Mouse (Mus musculus) CH12.LX (cell line): ENCODE measurements at regions not wholly inside any gene's neighbourhood (a gene's known extent, or its start where the extent isn't known, plus 50 kb on each side); places are given as distances from the start of the nearest gene placed in this dataset.

Source experiments
- DNase-seq: peaks from one replicate; pipeline ENCODE4 v3.0.0-alpha.2; 2013; ENCODE audit errors: extremely low read depth
- H3K27ac ChIP-seq: 2 replicates; pipeline ENCODE4 v1.5.1; 2012; ENCODE audit warnings: low read depth, mild to moderate bottlenecking, control low read depth, moderate library complexity; ENCODE audit not compliant: insufficient read depth
- H3K27me3 ChIP-seq: replicated peaks from 2 replicates; pipeline ENCODE3; 2012; ENCODE audit warnings: inconsistent platforms
- H3K36me3 ChIP-seq, 2 experiments: replicated peaks in 1 of 2; 2 replicates each; pipeline versions ENCODE3 to v1.6.1; 2012; ENCODE audit warnings: inconsistent platforms in 1 of 2, low read length in 1 of 2, mild to moderate bottlenecking in 1 of 2, mixed read lengths in 1 of 2, moderate library complexity in 1 of 2; ENCODE audit not compliant: control insufficient read depth in 1 of 2, insufficient read depth in 1 of 2
- H3K4me1 ChIP-seq, 2 experiments: 2 replicates each; pipeline ENCODE4 v1.6.1; 2012; ENCODE audit warnings: inconsistent platforms in 1 of 2, moderate library complexity in 1 of 2; ENCODE audit not compliant: insufficient read depth in 2 of 2, control insufficient read depth in 1 of 2
- H3K4me2 ChIP-seq: 2 replicates; pipeline ENCODE4 v1.6.1; 2012; ENCODE audit warnings: low read depth, mild to moderate bottlenecking, control low read depth; ENCODE audit not compliant: poor library complexity, insufficient read depth, severe bottlenecking
- H3K4me3 ChIP-seq, 3 experiments: fragments of 150-350 bp in 1 of 3; sonication (generic) in 1 of 3; replicated peaks in 1 of 3; 2 replicates each; pipeline versions ENCODE3 to v1.5.1; 2011 to 2012; ENCODE audit warnings: low read depth in 2 of 3, low read length in 2 of 3, mild to moderate bottlenecking in 2 of 3, moderate library complexity in 2 of 3, control low read depth in 1 of 3, improper control_type of control experiment in 1 of 3, inconsistent platforms in 1 of 3, mixed read lengths in 1 of 3; ENCODE audit not compliant: poor library complexity in 1 of 3
- H3K79me2 ChIP-seq: replicated peaks from 2 replicates; pipeline ENCODE4 v1.6.1; 2012; ENCODE audit warnings: mild to moderate bottlenecking, moderate library complexity; ENCODE audit not compliant: control insufficient read depth, poor library complexity, insufficient read depth, severe bottlenecking; ENCODE audit errors: extremely low read depth
- H3K9ac ChIP-seq: 2 replicates; pipeline ENCODE4 v1.6.1; 2012; ENCODE audit warnings: low read depth, mild to moderate bottlenecking, control low read depth, moderate library complexity; ENCODE audit not compliant: insufficient read depth
- H3K9me3 ChIP-seq: replicated peaks from 2 replicates; pipeline ENCODE3; 2012; ENCODE audit warnings: low read length, inconsistent platforms, mixed read lengths
- BHLHE40 ChIP-seq: IDR thresholded peaks from 2 replicates; pipeline ENCODE4 v1.6.1; 2011; ENCODE audit warnings: mild to moderate bottlenecking, low read depth, low read length, improper control_type of control experiment
- CHD1 ChIP-seq: IDR thresholded peaks from 2 replicates; pipeline ENCODE4 v1.6.1; 2012; ENCODE audit warnings: low read depth, low read length, improper control_type of control experiment, inconsistent platforms
- CTCF ChIP-seq, 2 experiments: IDR thresholded peaks in 1 of 2; conservative IDR thresholded peaks in 1 of 2; 2 replicates each; pipeline ENCODE4 v1.5.1; 2011 to 2012; ENCODE audit warnings: low read depth in 2 of 2, low read length in 2 of 2, improper control_type of control experiment in 1 of 2, inconsistent platforms in 1 of 2, mild to moderate bottlenecking in 1 of 2, moderate library complexity in 1 of 2
- ELF1 ChIP-seq: IDR thresholded peaks from 2 replicates; pipeline ENCODE4 v1.6.1; 2014; ENCODE audit warnings: low read depth, mild to moderate bottlenecking, inconsistent platforms, low read length, improper control_type of control experiment
- EP300 ChIP-seq: IDR thresholded peaks from 2 replicates; pipeline ENCODE4 v1.6.1; 2011; ENCODE audit warnings: low read length, improper control_type of control experiment
- ETS1 ChIP-seq: conservative IDR thresholded peaks from 2 replicates; pipeline ENCODE4 v1.6.1; 2012; ENCODE audit warnings: low read depth, mild to moderate bottlenecking, inconsistent platforms, low read length, improper control_type of control experiment, moderate library complexity
- IRF4 ChIP-seq: IDR thresholded peaks from 2 replicates; pipeline ENCODE4 v1.6.1; 2014; ENCODE audit warnings: low read depth, mild to moderate bottlenecking, inconsistent platforms, low read length, improper control_type of control experiment
- JUN ChIP-seq: IDR thresholded peaks from 2 replicates; pipeline ENCODE4 v1.6.1; 2011; ENCODE audit warnings: low read depth, mild to moderate bottlenecking, low read length, improper control_type of control experiment, moderate library complexity; ENCODE audit not compliant: insufficient read depth
- KAT2A ChIP-seq: IDR thresholded peaks from 2 replicates; pipeline ENCODE4 v1.6.1; 2012; ENCODE audit warnings: low read length, improper control_type of control experiment, inconsistent platforms; ENCODE audit not compliant: insufficient replicate concordance
- MAFK ChIP-seq: IDR thresholded peaks from 2 replicates; pipeline ENCODE4 v1.6.1; 2011; ENCODE audit warnings: low read length, improper control_type of control experiment; ENCODE audit not compliant: insufficient replicate concordance
- MAX ChIP-seq: IDR thresholded peaks from 2 replicates; pipeline ENCODE4 v1.6.1; 2011; ENCODE audit warnings: low read length, improper control_type of control experiment
- MAZ ChIP-seq: IDR thresholded peaks from 2 replicates; pipeline ENCODE4 v1.6.1; 2012; ENCODE audit warnings: low read depth, mild to moderate bottlenecking, inconsistent platforms, low read length, improper control_type of control experiment, moderate library complexity
- MYC ChIP-seq: IDR thresholded peaks from 2 replicates; pipeline ENCODE4 v1.6.1; 2011; ENCODE audit warnings: low read depth, mild to moderate bottlenecking, improper control_type of control experiment, low read length
- NELFE ChIP-seq: IDR thresholded peaks from 2 replicates; pipeline ENCODE4 v1.6.1; 2011; ENCODE audit warnings: low read depth, low read length, improper control_type of control experiment
- NRF1 ChIP-seq: IDR thresholded peaks from 2 replicates; pipeline ENCODE4 v1.6.1; 2014; ENCODE audit warnings: low read depth, mild to moderate bottlenecking, inconsistent platforms, low read length, improper control_type of control experiment, moderate library complexity
- POLR2AphosphoS2 ChIP-seq: IDR thresholded peaks from 2 replicates; pipeline ENCODE4 v1.6.1; 2011; ENCODE audit warnings: low read depth, low read length, improper control_type of control experiment
- RAD21 ChIP-seq: IDR thresholded peaks from 2 replicates; pipeline ENCODE4 v1.6.1; 2011; ENCODE audit warnings: low read depth, mild to moderate bottlenecking, low read length, improper control_type of control experiment, moderate library complexity
- RCOR1 ChIP-seq: conservative IDR thresholded peaks from 2 replicates; pipeline ENCODE4 v1.6.1; 2012; ENCODE audit warnings: low read depth, mild to moderate bottlenecking, inconsistent platforms, low read length, improper control_type of control experiment
- USF2 ChIP-seq: conservative IDR thresholded peaks from 2 replicates; pipeline ENCODE4 v1.6.1; 2011; ENCODE audit warnings: low read depth, low read length, improper control_type of control experiment
- ZMIZ1 ChIP-seq: IDR thresholded peaks from 2 replicates; pipeline ENCODE4 v1.6.1; 2012; ENCODE audit warnings: low read depth, mild to moderate bottlenecking, inconsistent platforms, low read length, improper control_type of control experiment
- ZNF384 ChIP-seq: IDR thresholded peaks from 2 replicates; pipeline ENCODE4 v1.6.1; 2012; ENCODE audit warnings: low read depth, low read length, improper control_type of control experiment, inconsistent platforms
- dilution Hi-C: fragments of 300-500 bp; cut with MboI; formaldehyde crosslinking; loops from 2 replicates; pipeline ENCODE4 v1.14.3; 2020; ENCODE audit warnings: low sequenced_read_pairs; ENCODE audit not compliant: extremely low pct_unique_long_range_greater_than_20kb, extremely low pct_ligation_motif_present
- in situ Hi-C: fragments of 300-500 bp; cut with MboI; formaldehyde crosslinking; loops from 3 replicates; pipeline ENCODE4 v1.14.3; 2019; ENCODE audit warnings: low sequenced_read_pairs, low pct_ligation_motif_present, low pct_unique_long_range_greater_than_20kb, mixed read lengths

- Histone ChIP-seq H3K4me1 (no peaks in the 10 kb centered on the region), H3K27me3 (peaks cover 22% of the 10 kb centered on the region), H3K4me2 (no peak overlapping the region), H3K36me3 (no peaks in the 10 kb centered on the region), H3K9ac (no peak overlapping the region), H3K9me3 (no peaks in the 10 kb centered on the region), H3K27ac (no peak overlapping the region), H3K79me2 (no peaks in the 10 kb centered on the region)
- dilution Hi-C loops: no loop called here
- no peak for DNase-seq
- in situ Hi-C loops: no loop called here
- TF ChIP-seq MYC (no peak), MAZ (no peak), POLR2AphosphoS2 (no peak), MAX (no peak), KAT2A (no peak), ETS1 (no peak), USF2 (no peak), RAD21 (no peak), JUN (no peak), IRF4 (no peak), MAFK (no peak), NELFE (no peak), ELF1 (no peak), CTCF (conservative IDR thresholded peaks at IDR 0.05 in 1 of 2, IDR thresholded peaks at IDR 0.05 in 1 of 2; ENCODE audit: low read depth in 2 of 2, low read length in 2 of 2) (no peak), RCOR1 (no peak), ZNF384 (no peak), BHLHE40 (no peak)
- TF ChIP-seq, all 38 proteins: peak for 0
- no peak overlapping the region for H3K4me3 ChIP-seq
Measured at GRCm38 (mm10) chr1:105105211-105105610, 251.3 kb downstream of the Rnf152 start.

DNA sequence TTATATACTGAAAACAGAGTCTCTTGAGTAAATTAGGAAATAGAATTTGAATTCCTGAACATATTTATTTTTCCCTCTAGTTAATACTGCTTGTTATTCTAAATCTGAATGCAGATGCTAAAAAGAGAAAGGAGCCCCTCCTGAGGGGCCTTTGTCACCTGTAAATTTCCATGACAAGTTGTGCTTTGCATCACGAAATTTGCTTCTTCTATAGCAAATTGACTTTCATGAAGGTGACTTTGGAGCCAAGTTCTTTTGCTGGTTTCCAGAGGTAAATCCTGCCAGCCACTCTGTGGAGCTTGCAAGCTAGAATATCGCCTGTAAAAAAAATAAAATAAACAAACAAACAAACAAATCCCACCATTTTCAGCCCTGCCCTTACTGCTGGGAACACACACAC is 261.4 kb downstream of the Rnf152 start:
- Histone ChIP-seq H3K79me2 (no peaks in the 10 kb centered on the region), H3K4me1 (no peaks in the 10 kb centered on the region), H3K9ac (no peak overlapping the region), H3K9me3 (no peaks in the 10 kb centered on the region), H3K27ac (no peak overlapping the region), H3K4me3 (no peak overlapping the region), H3K4me2 (no peak overlapping the region), H3K27me3 (peaks cover 8% of the 10 kb centered on the region), H3K36me3 (no peaks in the 10 kb centered on the region)
- dilution Hi-C loops: no loop called here
- DNase-seq: no peak
- TF ChIP-seq NRF1: no peak
- no peak for TF ChIP-seq ZNF384
- TF ChIP-seq POLR2AphosphoS2: no peak
- TF ChIP-seq CHD1: no peak
- TF ChIP-seq EP300: no peak
- no peak for TF ChIP-seq CTCF (conservative IDR thresholded peaks at IDR 0.05 in 1 of 2, IDR thresholded peaks at IDR 0.05 in 1 of 2; ENCODE audit: low read depth in 2 of 2, low read length in 2 of 2)
- no peak for TF ChIP-seq NELFE
- TF ChIP-seq ZMIZ1: no peak
- TF ChIP-seq, all 38 proteins: peak for 0
- in situ Hi-C loops: no loop called here
